Mouse (Mus musculus) CH12.LX (cell line): Measurements from ENCODE around the gene Ppp1r14b. TPM values are rescaled to one million over a fixed set of nuclear protein-coding genes. Genes with fewer than 3 reads are reported as not detected.

ENCODE experiments used
- DNase-seq: peaks from one replicate; pipeline ENCODE4 v3.0.0-alpha.2; 2013; ENCODE audit errors: extremely low read depth
- H3K27ac ChIP-seq: 2 replicates; pipeline ENCODE4 v1.5.1; 2012; ENCODE audit warnings: low read depth, mild to moderate bottlenecking, control low read depth, moderate library complexity; ENCODE audit not compliant: insufficient read depth
- H3K27me3 ChIP-seq: replicated peaks from 2 replicates; pipeline ENCODE3; 2012; ENCODE audit warnings: inconsistent platforms
- H3K36me3 ChIP-seq, 2 experiments: replicated peaks in 1 of 2; 2 replicates each; pipeline versions ENCODE3 to v1.6.1; 2012; ENCODE audit warnings: inconsistent platforms in 1 of 2, low read length in 1 of 2, mild to moderate bottlenecking in 1 of 2, mixed read lengths in 1 of 2, moderate library complexity in 1 of 2; ENCODE audit not compliant: control insufficient read depth in 1 of 2, insufficient read depth in 1 of 2
- H3K4me1 ChIP-seq, 2 experiments: 2 replicates each; pipeline ENCODE4 v1.6.1; 2012; ENCODE audit warnings: inconsistent platforms in 1 of 2, moderate library complexity in 1 of 2; ENCODE audit not compliant: insufficient read depth in 2 of 2, control insufficient read depth in 1 of 2
- H3K4me2 ChIP-seq: 2 replicates; pipeline ENCODE4 v1.6.1; 2012; ENCODE audit warnings: low read depth, mild to moderate bottlenecking, control low read depth; ENCODE audit not compliant: poor library complexity, insufficient read depth, severe bottlenecking
- H3K4me3 ChIP-seq, 3 experiments: fragments of 150-350 bp in 1 of 3; sonication (generic) in 1 of 3; replicated peaks in 1 of 3; 2 replicates each; pipeline versions ENCODE3 to v1.5.1; 2011 to 2012; ENCODE audit warnings: low read depth in 2 of 3, low read length in 2 of 3, mild to moderate bottlenecking in 2 of 3, moderate library complexity in 2 of 3, control low read depth in 1 of 3, improper control_type of control experiment in 1 of 3, inconsistent platforms in 1 of 3, mixed read lengths in 1 of 3; ENCODE audit not compliant: poor library complexity in 1 of 3
- H3K79me2 ChIP-seq: replicated peaks from 2 replicates; pipeline ENCODE4 v1.6.1; 2012; ENCODE audit warnings: mild to moderate bottlenecking, moderate library complexity; ENCODE audit not compliant: control insufficient read depth, poor library complexity, insufficient read depth, severe bottlenecking; ENCODE audit errors: extremely low read depth
- H3K9ac ChIP-seq: 2 replicates; pipeline ENCODE4 v1.6.1; 2012; ENCODE audit warnings: low read depth, mild to moderate bottlenecking, control low read depth, moderate library complexity; ENCODE audit not compliant: insufficient read depth
- H3K9me3 ChIP-seq: replicated peaks from 2 replicates; pipeline ENCODE3; 2012; ENCODE audit warnings: low read length, inconsistent platforms, mixed read lengths
- CHD2 ChIP-seq: IDR thresholded peaks from 2 replicates; pipeline ENCODE4 v1.6.1; 2011; ENCODE audit warnings: low read length, improper control_type of control experiment
- E2F4 ChIP-seq: IDR thresholded peaks from 2 replicates; pipeline ENCODE4 v1.6.1; 2011; ENCODE audit warnings: low read depth, low read length, improper control_type of control experiment; ENCODE audit not compliant: insufficient replicate concordance
- ETS1 ChIP-seq: conservative IDR thresholded peaks from 2 replicates; pipeline ENCODE4 v1.6.1; 2012; ENCODE audit warnings: low read depth, mild to moderate bottlenecking, inconsistent platforms, low read length, improper control_type of control experiment, moderate library complexity
- HCFC1 ChIP-seq: IDR thresholded peaks from 2 replicates; pipeline ENCODE4 v1.6.1; 2012; ENCODE audit warnings: low read depth, mild to moderate bottlenecking, inconsistent platforms, low read length, improper control_type of control experiment
- JUN ChIP-seq: IDR thresholded peaks from 2 replicates; pipeline ENCODE4 v1.6.1; 2011; ENCODE audit warnings: low read depth, mild to moderate bottlenecking, low read length, improper control_type of control experiment, moderate library complexity; ENCODE audit not compliant: insufficient read depth
- KAT2A ChIP-seq: IDR thresholded peaks from 2 replicates; pipeline ENCODE4 v1.6.1; 2012; ENCODE audit warnings: low read length, improper control_type of control experiment, inconsistent platforms; ENCODE audit not compliant: insufficient replicate concordance
- MAFK ChIP-seq: IDR thresholded peaks from 2 replicates; pipeline ENCODE4 v1.6.1; 2011; ENCODE audit warnings: low read length, improper control_type of control experiment; ENCODE audit not compliant: insufficient replicate concordance
- MAZ ChIP-seq: IDR thresholded peaks from 2 replicates; pipeline ENCODE4 v1.6.1; 2012; ENCODE audit warnings: low read depth, mild to moderate bottlenecking, inconsistent platforms, low read length, improper control_type of control experiment, moderate library complexity
- MEF2A ChIP-seq: IDR thresholded peaks from 2 replicates; pipeline ENCODE4 v1.6.1; 2014; ENCODE audit warnings: low read depth, mild to moderate bottlenecking, inconsistent platforms, low read length, improper control_type of control experiment, borderline replicate concordance
- MXI1 ChIP-seq: IDR thresholded peaks from 2 replicates; pipeline ENCODE4 v1.6.1; 2011; ENCODE audit warnings: mild to moderate bottlenecking, low read depth, low read length, improper control_type of control experiment
- MYC ChIP-seq: IDR thresholded peaks from 2 replicates; pipeline ENCODE4 v1.6.1; 2011; ENCODE audit warnings: low read depth, mild to moderate bottlenecking, improper control_type of control experiment, low read length
- NRF1 ChIP-seq: IDR thresholded peaks from 2 replicates; pipeline ENCODE4 v1.6.1; 2014; ENCODE audit warnings: low read depth, mild to moderate bottlenecking, inconsistent platforms, low read length, improper control_type of control experiment, moderate library complexity
- PAX5 ChIP-seq: IDR thresholded peaks from 2 replicates; pipeline ENCODE4 v1.6.1; 2012; ENCODE audit warnings: low read length, inconsistent platforms, mixed read lengths
- POLR2A ChIP-seq: IDR thresholded peaks from 2 replicates; pipeline ENCODE4 v1.6.1; 2011; ENCODE audit warnings: low read depth, mild to moderate bottlenecking, improper control_type of control experiment, low read length
- RAD21 ChIP-seq: IDR thresholded peaks from 2 replicates; pipeline ENCODE4 v1.6.1; 2011; ENCODE audit warnings: low read depth, mild to moderate bottlenecking, low read length, improper control_type of control experiment, moderate library complexity
- SMC3 ChIP-seq: IDR thresholded peaks from 2 replicates; pipeline ENCODE4 v1.6.1; 2011; ENCODE audit warnings: low read depth, low read length, improper control_type of control experiment
- UBTF ChIP-seq: IDR thresholded peaks from 2 replicates; pipeline ENCODE4 v1.6.1; 2012; ENCODE audit warnings: low read depth, mild to moderate bottlenecking, inconsistent platforms, low read length, improper control_type of control experiment, moderate library complexity
- USF2 ChIP-seq: conservative IDR thresholded peaks from 2 replicates; pipeline ENCODE4 v1.6.1; 2011; ENCODE audit warnings: low read depth, low read length, improper control_type of control experiment
- ZKSCAN1 ChIP-seq: IDR thresholded peaks from 2 replicates; pipeline ENCODE4 v1.6.1; 2012; ENCODE audit warnings: low read depth, inconsistent platforms, low read length, improper control_type of control experiment, borderline replicate concordance
- ZNF384 ChIP-seq: IDR thresholded peaks from 2 replicates; pipeline ENCODE4 v1.6.1; 2012; ENCODE audit warnings: low read depth, low read length, improper control_type of control experiment, inconsistent platforms
- dilution Hi-C: fragments of 300-500 bp; cut with MboI; formaldehyde crosslinking; loops from 2 replicates; pipeline ENCODE4 v1.14.3; 2020; ENCODE audit warnings: low sequenced_read_pairs; ENCODE audit not compliant: extremely low pct_unique_long_range_greater_than_20kb, extremely low pct_ligation_motif_present
- in situ Hi-C: fragments of 300-500 bp; cut with MboI; formaldehyde crosslinking; loops from 3 replicates; pipeline ENCODE4 v1.14.3; 2019; ENCODE audit warnings: low sequenced_read_pairs, low pct_ligation_motif_present, low pct_unique_long_range_greater_than_20kb, mixed read lengths
- polyA plus RNA-seq: library from polyadenylated mRNA; unstranded; fragments of >175 nt; gene quantifications from 2 replicates; pipeline ENCODE4 v1.2.1, GENCODE M21; 2012; ENCODE audit warnings: low read depth; ENCODE audit not compliant: insufficient read length
- total RNA-seq, 2 experiments: library from RNA; depleted of rRNA; stranded (reverse); fragments of 300-350 nt in 1 of 2; fragments of >200 nt in 1 of 2; gene quantifications; 2 replicates each; pipeline ENCODE4 v1.2.3; 2012 to 2014

Ppp1r14b gene
- total and polyA plus RNA-seq, 3 experiments: 167 to 256 (median 241) TPM

GRCm38 (mm10) chr19:6942764-6943163 lies 32.0 kb upstream of the Ppp1r14b start:
- no peaks in the 10 kb centered on the region for H3K79me2 ChIP-seq
- peak overlapping the region; percentile 41 to 77 (median 59) for H3K4me3 ChIP-seq
- no peak for TF ChIP-seq MXI1
- no peak for TF ChIP-seq CHD2
- TF ChIP-seq UBTF: no peak
- no peak for TF ChIP-seq MAFK
- no peak for TF ChIP-seq JUN
- no peak for TF ChIP-seq ZKSCAN1
- TF ChIP-seq USF2: no peak
- TF ChIP-seq PAX5: no peak
- TF ChIP-seq E2F4: no peak
- TF ChIP-seq MAZ: no peak
- TF ChIP-seq NRF1: no peak
- no peak for TF ChIP-seq SMC3
- TF ChIP-seq MEF2A: no peak
- no peak for TF ChIP-seq HCFC1
- no peak for TF ChIP-seq RAD21
- no peak for TF ChIP-seq ETS1
- no peak for TF ChIP-seq KAT2A
- no peak for TF ChIP-seq ZNF384
- no peak for TF ChIP-seq POLR2A
- H3K27ac ChIP-seq: peak overlapping the region; percentile 13; the same call in 1 of the 2 replicates
- peak overlapping the region; percentile 85 for H3K4me2 ChIP-seq
- dilution Hi-C loops (no loop called here), in situ Hi-C loops (no loop called here)
- peak overlapping the region; percentile 81 for H3K9ac ChIP-seq
- peaks cover 6 to 25% of the 10 kb centered on the region in 2 experiments for H3K4me1 ChIP-seq
- peaks cover 0 to 32% of the 10 kb centered on the region in 2 experiments for H3K36me3 ChIP-seq
- H3K9me3 ChIP-seq: no peaks in the 10 kb centered on the region
- DNase-seq: no peak
- no peaks in the 10 kb centered on the region for H3K27me3 ChIP-seq

GRCm38 (mm10) chr19:6943709-6944108 lies 31.1 kb upstream of the Ppp1r14b start:
- H3K27me3 ChIP-seq: no peaks in the 10 kb centered on the region
- peaks cover 0 to 31% of the 10 kb centered on the region in 2 experiments for H3K36me3 ChIP-seq
- peaks cover 9 to 31% of the 10 kb centered on the region in 2 experiments for H3K4me1 ChIP-seq
- no peaks in the 10 kb centered on the region for H3K79me2 ChIP-seq
- no peak for TF ChIP-seq MYC
- no peak overlapping the region for H3K9ac ChIP-seq
- H3K27ac ChIP-seq: no peak overlapping the region
- dilution Hi-C loops (no loop called here), in situ Hi-C loops (no loop called here)
- DNase-seq: no peak
- H3K4me2 ChIP-seq: no peak overlapping the region
- no peaks in the 10 kb centered on the region for H3K9me3 ChIP-seq
- H3K4me3 ChIP-seq: no peak overlapping the region
